Mouse (Mus musculus) intestine, postnatal 0 days (tissue): Measurements from ENCODE around the gene E330009J07Rik. TPM values are rescaled to one million over a fixed set of nuclear protein-coding genes. Genes with fewer than 3 reads are reported as not detected.

ENCODE experiments used
- ATAC-seq: fragments of 200-750 bp; cut with Nextera tagmentation; 2 replicates; pipeline ENCODE4 v1.8.0; 2017; ENCODE audit warnings: mild to moderate bottlenecking, moderate TSS enrichment, moderate library complexity
- H3K27ac ChIP-seq: fragments of 300-500 bp; sonication (generic); 2 replicates; pipeline ENCODE4 v1.5.1; 2014; ENCODE audit warnings: mild to moderate bottlenecking, low read depth, low read length, moderate library complexity
- H3K27me3 ChIP-seq: fragments of 300-500 bp; sonication (generic); replicated peaks from 2 replicates; pipeline ENCODE4 v1.6.1; 2014; ENCODE audit warnings: low read length, mixed read lengths; ENCODE audit not compliant: control insufficient read depth, insufficient read depth
- H3K36me3 ChIP-seq: fragments of 300-500 bp; sonication (generic); 2 replicates; pipeline ENCODE4 v1.6.1; 2014; ENCODE audit warnings: mild to moderate bottlenecking, moderate library complexity; ENCODE audit not compliant: control insufficient read depth, insufficient read depth
- H3K4me1 ChIP-seq: fragments of 300-500 bp; sonication (generic); replicated peaks from 2 replicates; pipeline ENCODE4 v1.6.1; 2014; ENCODE audit warnings: antibody characterized with exemption, low read length, mixed read lengths; ENCODE audit not compliant: control insufficient read depth, insufficient read depth
- H3K4me2 ChIP-seq: fragments of 300-500 bp; sonication (generic); replicated peaks from 2 replicates; pipeline ENCODE4 v1.6.1; 2014; ENCODE audit warnings: low read depth, mild to moderate bottlenecking, moderate library complexity
- H3K4me3 ChIP-seq: fragments of 300-500 bp; sonication (generic); 2 replicates; pipeline ENCODE4 v1.5.1; 2014; ENCODE audit warnings: low read depth, low read length
- H3K9ac ChIP-seq: fragments of 300-500 bp; sonication (generic); 2 replicates; pipeline ENCODE4 v1.6.1; 2014; ENCODE audit warnings: mild to moderate bottlenecking, low read depth, low read length
- H3K9me3 ChIP-seq: fragments of 300-500 bp; sonication (generic); 2 replicates; pipeline ENCODE4 v1.6.1; 2016; ENCODE audit warnings: mixed run types; ENCODE audit not compliant: control insufficient read depth
- CTCF ChIP-seq: sonication (generic); IDR thresholded peaks from 2 replicates; pipeline ENCODE4 v1.5.1; 2016; ENCODE audit warnings: low read depth, mild to moderate bottlenecking, control low read depth, antibody characterized with exemption, moderate library complexity
- WGBS: fragments of 180-500 bp; shearing (Covaris S2); extraction: QIAGEN DNeasy Blood & Tissue Kit; methylation state at CpG from one replicate; pipeline ENCODE4 v1.1.7; 2014; 5-methylcytosine and 5-hydroxymethylcytosine counted together
- polyA plus RNA-seq: library from polyadenylated mRNA; unstranded; fragments of >200 nt; fragmentation: Nextera tagmentation; extraction: Ambion mirVana; gene quantifications from 2 replicates; pipeline ENCODE4 v1.2.1, GENCODE M21; 2015

E330009J07Rik gene
- polyA plus RNA-seq, 1 experiment from 2014 or later = 4.4 TPM

DNA sequence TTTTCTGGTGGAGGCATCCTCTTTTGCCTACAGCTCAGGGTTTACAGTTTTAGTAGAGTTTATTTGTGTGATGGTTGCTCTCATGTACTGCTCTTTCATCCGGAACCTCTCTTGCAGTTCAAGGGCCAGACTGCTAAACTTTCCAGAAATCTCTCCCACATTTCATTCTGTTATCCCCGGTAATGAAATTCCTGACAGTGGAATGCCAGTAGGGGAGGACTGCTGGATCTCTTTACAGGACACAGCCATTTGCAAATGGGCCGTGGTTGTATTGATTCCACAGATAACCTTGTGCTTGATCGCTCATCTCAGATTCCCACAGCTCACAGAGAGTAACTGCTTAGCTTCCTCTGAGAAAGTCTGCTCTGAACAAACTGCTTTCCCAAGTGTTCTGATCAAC is 54.0 kb downstream of the E330009J07Rik start:
- H3K27me3 ChIP-seq = no peaks in the 10 kb centered on the region
- no peak overlapping the region for H3K4me2 ChIP-seq
- no peaks in the 10 kb centered on the region for H3K4me1 ChIP-seq
- H3K36me3 ChIP-seq = 0 out of 2 replicates have a peak, but pooled peaks cover 7% of the 10 kb centered on the region
- TF ChIP-seq CTCF = no peak
- H3K4me3 ChIP-seq = no peak overlapping the region
- no peaks in the 10 kb centered on the region for H3K9me3 ChIP-seq
- no peak for ATAC-seq
- 78% methylated on average over 4 of the region's 4 CpGs for WGBS
- no peak overlapping the region for H3K9ac ChIP-seq
- no peak overlapping the region for H3K27ac ChIP-seq

DNA sequence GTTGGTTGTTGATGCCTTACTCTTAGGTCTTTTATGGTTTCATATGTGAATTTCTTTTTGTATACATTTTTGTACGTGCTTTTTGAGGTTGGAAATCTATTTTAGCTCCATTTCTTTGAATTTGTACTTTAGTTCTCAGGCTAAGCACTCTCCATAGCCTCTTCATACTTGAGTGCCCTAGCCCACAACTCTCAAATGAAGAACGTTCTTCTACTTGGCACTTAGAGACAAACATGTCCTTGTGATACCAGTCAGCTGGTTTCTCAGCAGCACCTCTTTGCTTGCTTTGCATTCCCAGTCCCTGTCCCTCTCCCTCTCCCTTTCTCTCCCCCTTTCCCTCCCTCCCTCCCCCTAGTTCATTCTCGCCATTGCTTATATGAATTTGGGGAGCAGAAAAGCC is 55.8 kb downstream of the E330009J07Rik start:
- H3K9ac ChIP-seq = no peak overlapping the region
- H3K27me3 ChIP-seq = no peaks in the 10 kb centered on the region
- WGBS = 76% methylated on average over 3 of the region's 3 CpGs
- no peak overlapping the region for H3K27ac ChIP-seq
- H3K36me3 ChIP-seq = 0 out of 2 replicates have a peak, but pooled peaks cover 7% of the 10 kb centered on the region
- no peak for TF ChIP-seq CTCF
- H3K9me3 ChIP-seq = no peaks in the 10 kb centered on the region
- H3K4me2 ChIP-seq = no peak overlapping the region
- no peak for ATAC-seq
- no peaks in the 10 kb centered on the region for H3K4me1 ChIP-seq
- H3K4me3 ChIP-seq = no peak overlapping the region

- WGBS = 93% methylated on average over 6 of the region's 6 CpGs
- H3K9ac ChIP-seq = no peak overlapping the region
- peaks cover 7% of the 10 kb centered on the region for H3K36me3 ChIP-seq
- no peaks in the 10 kb centered on the region for H3K27me3 ChIP-seq
- no peak overlapping the region for H3K4me3 ChIP-seq
- TF ChIP-seq CTCF = no peak
- H3K27ac ChIP-seq = no peak overlapping the region
- no peaks in the 10 kb centered on the region for H3K9me3 ChIP-seq
- no peaks in the 10 kb centered on the region for H3K4me1 ChIP-seq
- H3K4me2 ChIP-seq = no peak overlapping the region
- ATAC-seq = no peak
Observed at GRCm38 (mm10) chr6:40371031-40371430, 64.9 kb downstream of the E330009J07Rik start.

- WGBS = 84% methylated on average over 7 of the region's 7 CpGs
- H3K4me2 ChIP-seq = no peak overlapping the region
Observed at GRCm38 (mm10) chr6:40353360-40353759, 82.6 kb downstream of the E330009J07Rik start.

More at GRCm38 (mm10) chr6:40353360-40353759, 82.6 kb downstream of the E330009J07Rik start:
- no peak for ATAC-seq
- peaks cover 12% of the 10 kb centered on the region for H3K36me3 ChIP-seq
- H3K9ac ChIP-seq = no peak overlapping the region
- H3K4me3 ChIP-seq = no peak overlapping the region
- peak; percentile 58 for TF ChIP-seq CTCF
- no peaks in the 10 kb centered on the region for H3K27me3 ChIP-seq
- no peaks in the 10 kb centered on the region for H3K9me3 ChIP-seq
- no peak overlapping the region for H3K27ac ChIP-seq
- no peaks in the 10 kb centered on the region for H3K4me1 ChIP-seq

Other genes starting within 250 kb of the E330009J07Rik start
- 10.0 and 10.9 TPM in 2 replicates for gene Agk, start 111.0 kb downstream of the E330009J07Rik start, polyA plus RNA-seq
- not detected in 2 replicates for gene Wee2, start 3.0 kb upstream of the E330009J07Rik start, polyA plus RNA-seq
- 82.8 and 89.1 TPM in 2 replicates for gene Ssbp1, start 35.2 kb upstream of the E330009J07Rik start, polyA plus RNA-seq
- not detected in 2 replicates for gene Tas2r137, start 55.1 kb upstream of the E330009J07Rik start, polyA plus RNA-seq
- gene Tas2r108, start 57.4 kb upstream of the E330009J07Rik start, polyA plus RNA-seq = not detected in 2 replicates
- gene Prss37, start 83.4 kb upstream of the E330009J07Rik start, polyA plus RNA-seq = not detected in 2 replicates
- gene Olfr461, start 118.9 kb upstream of the E330009J07Rik start, polyA plus RNA-seq = not detected in 2 replicates
- not detected in 2 replicates for gene Olfr460, start 133.4 kb upstream of the E330009J07Rik start, polyA plus RNA-seq
- 0.77 and 1.1 TPM in 2 replicates for gene Clec5a, start 149.7 kb upstream of the E330009J07Rik start, polyA plus RNA-seq
- not detected in 2 replicates for gene Tas2r138, start 177.2 kb upstream of the E330009J07Rik start, polyA plus RNA-seq
- gene Mgam, start 192.7 kb upstream of the E330009J07Rik start, polyA plus RNA-seq = 38.9 and 52.2 TPM in 2 replicates